Mouse (Mus musculus) urinary bladder, postnatal 10 days (tissue): ENCODE results near the gene Tarbp2.

Experiments
- DNase-seq: peaks from one replicate; pipeline ENCODE4 v3.0.0; 2022; ENCODE audit warnings: low spot score

The Tarbp2 gene

DNA sequence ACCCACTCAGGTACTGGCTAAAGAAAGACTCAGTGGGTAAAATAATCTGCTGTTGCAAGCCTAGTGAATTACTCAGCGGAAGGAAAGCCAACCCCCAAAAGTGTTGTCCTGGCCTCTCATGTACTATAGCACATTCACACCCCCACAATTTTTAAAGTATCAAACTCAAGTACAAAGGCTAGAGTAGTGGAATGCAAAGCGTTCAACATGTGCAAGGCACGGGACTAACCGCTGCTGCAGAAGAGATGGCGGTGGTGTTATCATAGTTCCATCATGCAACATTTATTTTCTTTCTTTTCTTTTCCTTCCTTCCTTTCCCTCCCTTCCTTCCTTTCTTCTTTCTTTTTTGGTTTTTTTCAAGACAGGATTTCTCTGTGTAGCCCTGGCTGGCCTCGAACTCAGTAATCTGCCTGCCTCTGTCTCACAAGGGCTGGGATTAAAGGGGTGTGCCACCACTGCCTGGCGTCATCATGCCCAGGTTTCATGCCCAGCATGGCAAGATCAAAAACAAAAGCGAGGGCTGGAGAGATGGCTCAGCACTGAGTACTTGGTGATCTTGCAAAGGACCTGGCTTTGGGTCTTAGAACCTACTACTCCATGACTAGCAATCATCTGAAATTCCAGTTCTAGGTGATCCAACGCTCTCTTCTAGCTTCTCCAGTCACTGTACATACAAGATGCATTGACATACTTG, 12.1 kb upstream of the Tarbp2 start:
- DNase-seq: no peak

DNA sequence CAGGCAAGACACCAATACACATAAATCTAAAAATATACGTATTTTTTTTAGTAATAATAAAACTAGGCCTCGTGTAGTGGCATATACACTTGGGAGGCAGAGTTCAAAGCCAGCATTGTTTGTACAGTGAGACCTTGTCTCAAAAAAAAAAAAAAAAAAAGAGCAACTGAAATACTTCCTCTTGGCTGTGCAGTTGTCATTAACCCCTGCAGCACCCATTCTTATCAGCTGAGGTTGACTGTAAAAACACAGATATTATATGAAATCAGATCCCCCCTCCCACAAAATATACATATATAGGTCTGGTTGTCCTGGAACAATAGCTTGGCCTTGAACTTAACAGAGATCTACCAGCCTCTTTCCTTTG, 11.5 kb upstream of the Tarbp2 start:
- no peak for DNase-seq

DNA sequence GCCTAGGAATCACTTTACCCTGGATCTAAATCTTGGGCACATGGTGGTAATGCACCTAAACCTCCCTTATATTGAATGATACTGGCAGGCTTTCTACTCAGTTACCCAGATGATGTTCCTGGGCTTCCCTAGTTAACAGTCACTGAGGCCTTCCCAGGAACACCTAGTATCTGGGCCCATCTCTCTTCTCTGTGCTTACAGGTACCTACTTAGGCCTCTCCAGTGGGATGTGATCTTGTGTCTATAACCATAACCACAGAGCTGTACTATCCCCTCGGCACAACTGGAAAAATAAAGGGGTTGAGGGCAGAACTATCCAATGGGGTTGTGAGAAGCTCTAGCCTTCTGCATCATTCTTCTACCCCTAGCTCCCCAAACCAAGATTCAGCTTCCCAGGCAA, 11.1 kb upstream of the Tarbp2 start:
- no peak for DNase-seq

DNA sequence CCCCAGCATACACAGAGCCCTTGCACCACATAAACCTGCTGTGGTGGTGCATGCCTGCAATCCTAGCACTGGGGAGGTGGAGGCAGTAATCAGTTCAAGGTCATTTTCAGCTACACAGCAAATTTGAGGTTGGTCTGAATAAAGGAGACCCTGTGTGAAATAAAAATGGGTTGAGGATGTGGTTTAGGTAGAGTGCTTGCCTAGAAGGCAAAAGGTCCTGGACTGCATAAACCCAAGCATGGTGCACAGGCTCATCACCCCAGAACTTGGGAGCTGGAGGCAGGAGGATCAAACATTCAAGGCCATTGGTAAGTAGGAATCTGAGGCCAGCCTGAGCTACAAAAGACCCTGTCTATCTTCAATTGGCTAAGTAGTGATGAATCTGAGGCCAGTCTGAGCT, 10.4 kb upstream of the Tarbp2 start:
- no peak for DNase-seq

DNA sequence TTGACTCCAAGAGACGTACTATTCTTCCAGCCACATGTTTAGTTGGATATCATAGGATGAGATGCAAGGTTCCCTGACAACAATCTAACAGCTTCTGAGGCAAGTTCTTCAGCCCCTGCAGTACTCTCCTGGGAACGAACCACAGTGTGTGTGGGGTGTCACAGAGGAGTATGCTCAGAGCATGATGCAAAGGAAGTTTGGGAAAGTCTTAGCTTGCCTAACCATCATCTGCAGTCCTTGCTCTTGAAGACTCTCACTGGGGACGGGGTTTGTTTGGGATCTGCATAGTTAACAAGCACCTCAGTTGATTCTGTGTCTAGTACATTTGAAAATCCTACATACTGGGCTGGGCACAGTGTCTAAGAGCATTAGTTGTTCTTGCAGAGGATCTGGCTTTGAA, 9.7 kb upstream of the Tarbp2 start:
- no peak for DNase-seq

DNA sequence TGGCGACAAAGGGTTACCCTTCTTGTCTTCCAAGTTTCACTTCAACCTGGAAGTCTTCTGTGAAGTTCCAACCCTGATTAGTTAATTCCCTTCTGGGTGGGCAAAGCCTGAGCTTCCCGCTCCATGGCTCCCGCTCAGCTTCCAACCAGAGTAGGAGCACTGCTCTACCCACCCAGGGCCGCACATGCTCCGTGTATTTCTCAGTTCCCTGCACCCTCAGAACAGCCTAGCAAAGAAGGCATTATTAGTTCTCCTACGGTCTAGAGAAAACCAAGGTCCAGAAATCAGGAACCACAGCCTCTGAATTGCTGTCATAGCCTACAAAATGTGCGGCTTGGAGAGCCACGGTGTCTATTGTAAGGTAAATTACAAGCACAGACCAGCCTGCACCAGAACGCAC, 7.9 kb upstream of the Tarbp2 start:
- DNase-seq: no peak

DNA sequence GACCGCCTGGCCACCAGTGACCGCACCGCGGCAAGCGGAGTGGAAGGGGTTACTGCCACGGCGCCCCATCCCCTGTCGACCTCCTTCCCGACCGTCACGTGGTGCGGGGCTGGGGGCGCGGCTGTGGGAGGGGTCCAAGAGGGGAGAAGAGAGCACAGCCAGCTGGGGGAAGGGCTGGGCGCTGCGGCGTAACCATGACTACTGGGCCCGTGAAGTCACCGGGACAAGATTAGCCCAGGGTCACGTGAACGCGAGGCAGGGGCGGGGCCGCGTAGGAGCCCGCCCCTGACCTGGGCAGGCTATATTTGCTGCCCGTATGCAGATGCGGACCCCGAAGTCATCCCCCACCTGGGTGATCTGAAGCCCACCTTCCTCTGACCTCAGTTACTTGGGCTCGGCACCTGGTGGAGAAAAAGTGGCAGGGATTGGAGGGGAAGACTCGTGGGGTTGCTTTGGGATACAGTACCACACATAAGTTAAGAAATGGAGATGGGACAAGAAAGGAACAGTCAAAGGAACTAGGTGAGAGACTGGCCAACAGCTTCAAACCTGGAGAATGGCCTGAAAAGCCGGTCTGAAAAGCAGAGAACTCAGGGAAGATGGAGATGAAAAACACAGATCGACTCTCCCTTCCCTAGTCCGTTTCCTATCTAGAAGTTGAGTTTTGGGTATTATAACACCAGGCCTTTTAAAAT, 7.3 kb upstream of the Tarbp2 start:
- DNase-seq: peak; percentile 48

DNA sequence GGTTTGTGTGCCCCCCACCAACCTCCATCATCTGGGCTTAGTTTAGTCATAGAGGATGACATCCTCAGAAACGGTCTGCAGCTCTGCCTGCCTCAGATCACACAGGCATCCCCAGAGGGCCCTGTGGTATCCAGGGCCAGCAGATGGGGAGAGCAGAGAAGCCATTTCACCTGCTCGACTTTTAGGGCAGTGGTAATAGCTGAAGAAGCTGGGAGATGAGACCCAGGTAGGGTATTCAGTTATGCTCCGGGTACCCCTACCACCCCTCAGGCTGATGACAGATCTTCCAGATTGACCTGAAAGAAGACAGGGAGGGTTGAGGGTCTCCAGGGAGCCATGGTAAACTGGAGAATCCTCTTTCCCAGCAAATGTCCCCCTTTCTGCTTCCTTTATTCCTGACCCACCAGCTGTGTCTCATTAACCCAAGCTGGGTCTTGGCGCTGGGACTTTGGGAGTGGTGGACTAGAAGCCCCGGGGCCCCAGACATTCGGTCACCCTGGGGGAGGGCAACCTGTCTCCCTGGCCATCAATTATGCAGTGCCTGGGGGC, 6.6 kb upstream of the Tarbp2 start:
- no peak for DNase-seq

DNA sequence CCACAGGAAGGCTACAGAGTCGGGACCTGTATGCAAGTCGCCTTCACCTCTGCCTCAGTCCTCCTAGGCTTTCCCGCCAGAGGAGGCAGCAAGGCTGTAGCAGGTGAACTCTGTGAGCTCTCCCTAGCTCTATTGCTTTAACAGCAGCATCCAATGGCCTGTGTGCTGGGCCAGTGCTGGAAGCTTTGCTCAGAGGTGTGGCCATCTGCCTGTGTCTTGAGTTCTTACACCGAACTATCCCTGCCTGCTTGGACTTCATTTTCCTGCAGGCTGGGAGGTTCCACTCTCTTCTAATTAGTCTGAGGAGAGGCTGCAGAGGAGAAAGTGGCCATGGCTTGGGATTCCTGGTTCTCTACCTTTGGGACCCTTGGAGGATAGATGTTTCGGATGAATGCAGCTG, 6.0 kb upstream of the Tarbp2 start:
- DNase-seq: no peak

DNA sequence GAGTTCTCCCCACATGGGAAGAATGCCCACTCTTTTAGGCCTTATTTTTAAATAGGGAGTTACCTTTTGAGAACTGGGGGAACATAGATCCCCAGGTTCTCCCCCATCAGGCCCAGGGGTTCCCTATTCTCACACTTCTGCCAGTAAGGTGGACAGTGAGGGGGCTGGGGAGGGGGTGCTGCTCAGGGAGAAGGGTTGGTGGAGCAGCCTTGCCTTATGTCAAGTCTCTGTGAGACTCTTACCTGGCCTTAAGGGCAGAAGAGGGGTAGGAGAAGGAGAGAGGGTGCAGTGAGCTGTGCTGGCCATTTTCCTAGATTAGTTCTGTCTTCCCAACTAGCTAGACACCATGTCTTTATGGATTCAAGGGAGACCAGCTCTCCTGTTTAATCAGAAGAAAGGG, 5.5 kb upstream of the Tarbp2 start:
- no peak for DNase-seq

DNA sequence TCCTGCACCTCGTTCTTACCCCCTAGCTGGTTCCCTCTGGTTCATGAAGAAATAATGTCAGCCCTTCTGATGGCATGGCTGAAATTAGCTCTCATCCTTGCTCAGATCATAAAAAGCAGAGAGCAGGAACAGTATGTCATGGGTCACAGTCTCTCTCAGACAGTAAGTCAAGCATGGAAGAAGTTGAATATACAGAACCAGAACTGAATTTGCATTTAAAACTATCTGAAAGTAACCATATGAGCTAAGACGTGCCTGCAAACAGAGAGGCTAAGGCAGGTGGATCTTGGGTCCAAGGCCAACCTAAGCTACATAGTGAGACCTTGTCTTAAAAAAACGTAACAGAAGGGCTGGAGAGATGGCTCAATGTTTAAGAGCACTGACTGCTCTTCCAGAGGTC, 5.0 kb upstream of the Tarbp2 start:
- DNase-seq: no peak

DNA sequence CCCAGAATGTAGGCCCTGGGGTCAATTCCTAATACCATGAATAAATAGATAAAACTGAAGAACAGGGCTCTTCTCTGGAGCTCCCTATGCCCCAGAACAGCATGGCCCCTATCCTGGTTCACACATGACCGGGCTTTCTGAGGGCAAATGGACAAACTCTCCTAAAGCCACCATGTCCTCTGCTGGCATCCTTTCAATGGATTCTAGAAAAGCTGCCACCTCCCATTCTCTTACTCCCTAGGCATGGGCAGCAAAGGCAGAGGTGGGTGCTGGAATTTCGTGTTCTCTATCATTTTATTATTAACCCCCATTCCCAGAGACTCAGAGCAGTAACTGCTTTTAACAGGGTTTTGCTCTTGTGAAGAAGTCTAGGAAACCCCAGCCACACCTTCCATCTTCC, 2.7 kb upstream of the Tarbp2 start:
- no peak for DNase-seq

DNA sequence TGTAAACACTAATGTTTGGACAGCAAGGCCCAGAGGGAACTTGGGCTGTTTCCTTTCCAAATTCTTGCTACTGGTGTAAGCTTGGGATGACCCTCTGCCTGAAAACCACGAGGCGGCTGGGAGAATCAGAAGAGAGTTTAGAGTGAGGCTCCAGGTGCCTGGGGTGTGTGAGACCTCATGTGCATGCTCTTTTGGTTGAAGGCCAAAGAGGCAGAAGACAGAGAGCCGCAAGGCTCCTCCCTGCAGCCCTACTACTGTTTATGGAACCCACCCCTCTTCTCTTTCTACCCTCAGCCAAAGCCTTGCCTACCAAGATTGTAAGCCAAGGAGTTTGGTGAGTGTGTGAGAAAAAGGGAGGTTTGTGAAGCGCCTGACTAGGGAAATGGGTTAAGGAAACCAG, 2.2 kb upstream of the Tarbp2 start:
- DNase-seq: no peak

DNA sequence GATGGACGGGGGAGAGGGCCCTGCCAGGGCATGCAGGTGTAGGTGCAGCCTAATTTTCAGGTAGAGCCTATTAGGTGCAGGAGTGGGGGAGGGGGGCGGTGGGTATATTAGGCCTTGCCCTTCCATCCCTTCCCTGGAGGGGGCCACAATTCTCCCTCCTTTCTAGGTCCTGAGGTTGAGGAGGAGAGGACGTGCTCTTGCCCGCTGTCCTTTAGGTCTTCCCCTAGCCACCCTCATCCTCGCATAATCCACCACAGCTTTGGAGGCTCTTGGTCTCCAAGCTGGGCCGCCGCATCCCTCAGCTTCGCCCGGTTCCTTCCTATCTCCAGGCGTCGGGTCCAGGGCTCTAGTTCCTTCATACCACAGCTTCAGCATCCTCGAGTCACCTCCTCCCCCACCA, 1.7 kb upstream of the Tarbp2 start:
- no peak for DNase-seq

DNA sequence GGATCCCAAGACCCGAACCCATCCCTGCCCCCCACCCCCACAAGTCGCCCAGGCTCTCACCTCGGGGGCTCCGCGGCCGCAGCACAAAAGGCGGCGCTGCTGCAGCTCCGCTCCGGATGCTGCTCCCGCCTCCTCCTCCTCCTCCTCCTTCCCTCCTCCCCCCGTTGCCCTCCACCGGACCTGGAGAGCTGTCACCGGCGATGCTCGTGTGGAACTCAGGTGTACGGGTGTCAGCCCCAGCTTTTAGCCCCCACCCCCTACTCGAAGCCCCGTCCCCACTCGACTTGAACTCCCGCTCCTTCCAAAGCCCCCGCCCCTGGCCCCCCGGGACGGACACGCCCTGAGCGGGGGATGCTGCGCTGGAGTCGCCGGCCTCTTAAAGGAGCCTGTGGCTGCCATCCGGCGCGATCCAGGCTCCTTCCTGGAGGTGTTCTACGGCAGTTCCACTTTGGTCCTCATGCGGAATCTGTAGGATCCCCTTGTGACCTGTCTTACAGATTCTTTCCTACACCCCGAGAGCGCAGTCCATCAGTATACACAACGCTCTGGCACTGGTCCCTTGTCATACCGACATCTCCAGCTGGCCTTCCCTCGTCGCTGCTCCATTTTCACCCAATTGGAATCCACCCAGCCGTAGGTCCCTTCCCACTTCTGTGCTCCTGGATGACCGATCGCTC, 1.1 kb upstream of the Tarbp2 start, which contains the start of gene Map3k12:
Map3k12 (minus strand) TSS at position 337 of the 677 bp plus-strand sequence.
- no peak for DNase-seq

DNA sequence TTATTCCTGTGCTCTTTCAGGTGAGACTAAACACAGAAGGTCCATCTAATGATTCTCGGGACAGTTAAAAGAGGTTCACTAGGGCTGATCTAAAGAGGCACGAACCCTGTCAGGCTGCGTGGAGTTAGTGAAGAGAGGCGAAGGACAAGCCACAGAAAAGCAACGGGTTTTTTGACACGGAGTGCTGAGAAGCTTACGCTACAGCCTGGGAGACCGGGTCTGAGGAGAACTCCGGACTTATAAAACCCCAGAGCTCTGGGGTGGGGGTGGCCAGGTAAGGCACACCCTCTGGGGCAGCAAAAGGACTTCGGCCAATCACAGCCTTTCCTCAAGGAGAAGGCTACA, 389 bp upstream of the Tarbp2 start:
- no peak for DNase-seq

DNA sequence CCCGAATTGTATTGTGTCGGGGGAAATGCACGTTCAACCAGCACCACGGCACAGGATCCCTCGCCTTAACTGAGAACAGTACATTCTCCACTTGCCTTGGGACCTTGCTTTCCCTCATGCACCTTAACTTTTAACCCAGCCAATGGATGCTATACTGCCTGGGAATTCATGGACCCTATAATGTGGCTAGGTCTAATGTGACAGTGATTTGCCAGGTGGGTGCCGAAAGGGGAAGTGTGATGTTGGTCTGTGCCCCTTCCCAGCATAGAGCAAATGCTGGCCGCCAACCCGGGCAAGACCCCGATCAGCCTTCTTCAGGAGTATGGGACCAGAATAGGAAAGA, 838 bp downstream of the Tarbp2 start:
- DNase-seq: no peak

DNA sequence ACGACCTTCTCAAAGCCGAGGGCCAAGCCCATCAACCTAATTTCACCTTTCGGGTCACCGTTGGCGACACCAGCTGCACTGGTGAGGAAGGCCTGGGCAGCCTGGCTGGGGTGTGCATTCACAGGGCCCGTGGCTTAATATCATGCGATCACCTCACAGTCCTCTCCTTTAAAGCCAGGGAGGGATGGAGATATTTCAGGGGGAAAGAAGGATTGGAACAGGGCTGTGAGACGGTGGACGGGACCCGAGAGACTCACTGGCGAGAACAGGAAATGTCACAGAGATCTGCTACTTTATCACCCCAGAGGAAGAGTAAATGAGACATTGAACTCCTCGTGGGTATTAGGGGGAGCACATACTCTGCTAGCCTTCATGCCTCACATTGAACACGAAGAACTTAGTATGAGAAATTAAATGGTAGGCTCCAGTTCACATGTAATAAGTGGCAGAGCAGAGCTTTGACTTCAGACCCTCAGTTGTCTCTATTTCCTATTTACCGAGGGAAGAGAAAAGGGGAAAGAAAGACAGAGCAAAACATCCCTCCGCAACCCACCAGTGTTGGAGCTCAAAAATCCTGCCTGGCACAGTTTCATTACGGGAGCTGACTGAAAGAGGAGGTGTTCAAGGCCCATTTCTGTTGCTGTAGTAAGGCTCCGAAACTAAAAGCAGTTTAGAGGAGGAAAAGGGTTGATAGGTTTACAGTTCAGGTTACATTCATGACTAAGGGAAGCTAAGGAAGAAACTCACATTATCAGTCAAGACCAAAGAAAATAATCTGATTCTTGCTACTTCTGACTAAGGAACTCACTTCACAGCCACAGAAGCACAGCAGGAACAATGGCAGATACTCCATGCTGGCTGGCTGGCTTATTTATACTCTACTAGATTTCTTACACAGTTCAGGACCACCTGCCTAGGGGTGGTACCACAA, 1.5 kb downstream of the Tarbp2 start:
- no peak for DNase-seq

DNA sequence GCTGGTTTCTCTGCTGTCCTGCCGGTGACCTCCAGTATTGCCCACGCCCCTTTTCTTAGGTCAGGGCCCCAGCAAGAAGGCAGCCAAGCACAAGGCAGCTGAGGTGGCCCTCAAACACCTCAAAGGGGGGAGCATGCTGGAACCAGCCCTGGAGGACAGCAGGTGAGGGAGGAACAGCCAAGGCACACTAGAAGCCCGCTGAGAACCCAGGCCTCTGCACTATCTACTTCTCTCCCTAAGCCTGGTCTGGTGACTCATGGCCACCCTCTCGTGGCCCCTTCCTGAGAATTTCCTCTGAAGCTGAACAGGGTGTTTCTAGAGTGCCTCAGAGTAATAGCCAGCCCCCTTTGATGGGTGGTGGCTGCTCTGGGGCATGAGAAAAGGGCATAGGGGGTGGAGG, 2.4 kb downstream of the Tarbp2 start:
- no peak for DNase-seq

DNA sequence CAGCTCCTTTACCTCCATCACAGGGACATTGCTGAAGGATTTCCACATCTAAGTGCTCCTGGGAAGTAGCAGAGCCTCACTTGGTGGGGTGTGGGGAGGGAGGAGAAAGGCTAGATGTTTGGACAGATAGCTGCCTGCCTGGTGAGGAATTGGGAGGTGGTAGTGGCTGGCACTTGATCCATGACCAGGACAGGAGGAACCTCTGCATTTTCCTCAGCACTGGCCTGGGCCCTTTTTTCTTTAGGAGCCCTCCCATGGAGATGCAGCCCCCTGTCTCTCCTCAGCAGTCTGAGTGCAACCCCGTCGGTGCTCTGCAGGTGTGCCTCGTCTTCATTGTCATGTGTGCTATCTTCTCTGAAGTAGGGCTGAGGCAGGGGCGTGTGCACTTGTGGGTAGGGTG, 3.5 kb downstream of the Tarbp2 start:
- no peak for DNase-seq

DNA sequence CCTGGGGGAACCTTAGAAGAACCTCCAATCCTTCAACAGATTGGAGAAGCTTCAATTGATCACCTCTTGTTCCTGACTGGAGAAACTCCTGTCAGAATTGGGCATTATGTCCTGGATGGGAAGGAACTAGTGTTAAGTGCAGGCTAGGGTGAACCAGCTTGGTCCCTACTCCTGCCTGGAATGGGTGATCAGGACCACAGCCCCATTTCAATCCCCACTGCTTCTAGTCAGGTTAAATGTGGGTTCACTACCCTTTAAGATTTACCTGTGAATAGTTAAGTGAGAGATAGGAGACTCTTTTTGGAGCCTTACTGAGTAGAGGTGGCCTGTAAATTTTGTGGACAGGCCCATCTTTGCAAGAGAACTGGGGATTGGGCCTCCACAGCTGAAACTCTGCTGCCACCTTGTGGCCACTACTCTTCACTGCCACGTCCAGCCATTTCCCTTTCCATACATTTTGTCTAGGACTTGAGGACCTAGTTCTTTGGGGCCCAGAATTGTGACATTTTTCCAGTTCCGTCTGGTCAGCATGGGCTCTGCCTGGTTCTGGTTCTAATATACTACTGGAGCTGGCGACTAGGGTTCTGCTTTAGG, 7.0 kb downstream of the Tarbp2 start, which contains the start of gene Npff:
Npff (minus strand) TSS at position 51 of the 594 bp plus-strand sequence.
- no peak for DNase-seq
